Mouse (Mus musculus): Measurements from ENCODE around the gene Zfp110. TPM values are rescaled to one million over a fixed set of nuclear protein-coding genes. Genes with fewer than 3 reads are reported as not detected.
A peak's percentile ranks its signal among the peaks of the same experiment; 100 is the strongest.
"Not testable (repeated sequence)": the region's sequence is repeated elsewhere in the genome, so short reads cannot be mapped to it uniquely, and the experiment has no call there.

The Zfp110 gene
- polyA plus RNA-seq, 1 experiment from 2014 or later: 8.1 TPM

GRCm38 (mm10) chr7:12835193-12835671 is 671 bp downstream of the Zfp110 start:
- no peak for DNase-seq (ENCODE audit: low read depth, low spot score)
- ChIA-PET CTCF (no interaction called here), POLR2A (no interaction called here)
- no peak for ATAC-seq
- no peak for TF ChIP-seq CTCF (IDR thresholded peaks at IDR 0.05)
- peaks cover 4% of the 10 kb centered on the region for H3K27me3 ChIP-seq
- in situ Hi-C loops (cut with MboI; ENCODE audit: low pct_unique_long_range_greater_than_20kb): loop anchor here (25.0 kb wide), 1 partner anchor 348 kb away; the partner anchor contains the start of gene Zfp606

- no peak for DNase-seq (ENCODE audit: low read depth, low spot score)
- ATAC-seq: no peak
- POLR2A ChIA-PET: no interaction called here
- in situ Hi-C loops (cut with MboI; ENCODE audit: low pct_unique_long_range_greater_than_20kb): loop anchor here (25.0 kb wide), 1 partner anchor 348 kb away; the partner anchor contains the start of gene Zfp606
- no peak for TF ChIP-seq CTCF (IDR thresholded peaks at IDR 0.05)
- CTCF ChIA-PET: interaction anchor here (1.2 kb wide), 1 partner anchor 13 kb away, joined by 3 read pairs; no protein-coding TSS in a partner anchor
- peaks cover 4% of the 10 kb centered on the region for H3K27me3 ChIP-seq
Observed at GRCm38 (mm10) chr7:12835779-12836178, 1.2 kb downstream of the Zfp110 start.

GRCm38 (mm10) chr7:12874301-12874700 is 39.7 kb downstream of the Zfp110 start:
- DNase-seq (ENCODE audit: low read depth, low spot score): no peak
- TF ChIP-seq CTCF (IDR thresholded peaks at IDR 0.05): peak; percentile 44
- no peaks in the 10 kb centered on the region for H3K27me3 ChIP-seq
- CTCF ChIA-PET: interaction anchor here (1.7 to 3.2 kb wide), 3 partner anchors 10 to 13 kb away, joined by 4 to 11 read pairs (median 6); no protein-coding TSS in a partner anchor
- in situ Hi-C loops (cut with MboI; ENCODE audit: low pct_unique_long_range_greater_than_20kb): no loop called here
- no peak for ATAC-seq
- POLR2A ChIA-PET: interaction anchor here (0.6 kb wide), 1 partner anchor 233 kb away, joined by 3 read pairs; no protein-coding TSS in a partner anchor

- H3K27me3 ChIP-seq: no peaks in the 10 kb centered on the region
- ATAC-seq: no peak
- in situ Hi-C loops (cut with MboI; ENCODE audit: low pct_unique_long_range_greater_than_20kb): no loop called here
- POLR2A ChIA-PET: no interaction called here
- TF ChIP-seq CTCF (IDR thresholded peaks at IDR 0.05): no peak
- CTCF ChIA-PET: interaction anchor here (2.3 kb wide), 1 partner anchor 15 kb away, joined by 8 read pairs; no protein-coding TSS in a partner anchor
- no peak for DNase-seq (ENCODE audit: low read depth, low spot score)
Observed at GRCm38 (mm10) chr7:12880036-12880435, 45.5 kb downstream of the Zfp110 start.

GRCm38 (mm10) chr7:12880497-12880896 is 45.9 kb downstream of the Zfp110 start:
- CTCF ChIA-PET: not testable (repeated sequence)

GRCm38 (mm10) chr7:12880911-12881660 is 46.5 kb downstream of the Zfp110 start, which contains the start of gene Zfp128:
TSS of gene Zfp128 (plus strand) at chr7:12881177.
- ChIA-PET POLR2A (interaction anchor here (0.9 to 1.2 kb wide), 3 partner anchors 10 to 77 kb away, joined by 3 to 5 read pairs (median 3); no protein-coding TSS in a partner anchor), CTCF (no interaction called here)
- H3K27me3 ChIP-seq: no peaks in the 10 kb centered on the region
- no peak for TF ChIP-seq CTCF (IDR thresholded peaks at IDR 0.05)
- DNase-seq (ENCODE audit: low read depth, low spot score): peak; percentile 73
- in situ Hi-C loops (cut with MboI; ENCODE audit: low pct_unique_long_range_greater_than_20kb): no loop called here
- peak; percentile 100 for ATAC-seq

More at GRCm38 (mm10) chr7:12880497-12880896, 45.9 kb downstream of the Zfp110 start:
- H3K27me3 ChIP-seq; ATAC-seq; DNase-seq (ENCODE audit: low read depth, low spot score); in situ Hi-C loops (cut with MboI; ENCODE audit: low pct_unique_long_range_greater_than_20kb): not testable (repeated sequence)
- POLR2A ChIA-PET: interaction anchor here (0.9 to 1.1 kb wide), 2 partner anchors 16 to 78 kb away, joined by 3 read pairs; no protein-coding TSS in a partner anchor

- no peak for TF ChIP-seq CTCF (IDR thresholded peaks at IDR 0.05)
- no peaks in the 10 kb centered on the region for H3K27me3 ChIP-seq
- ATAC-seq (no peak), DNase-seq (ENCODE audit: low read depth, low spot score) (no peak)
- ChIA-PET POLR2A (no interaction called here), CTCF (no interaction called here)
- in situ Hi-C loops (cut with MboI; ENCODE audit: low pct_unique_long_range_greater_than_20kb): no loop called here
Observed at GRCm38 (mm10) chr7:12886563-12887266, 52.2 kb downstream of the Zfp110 start.

- in situ Hi-C loops (cut with MboI; ENCODE audit: low pct_unique_long_range_greater_than_20kb): no loop called here
- no peak for TF ChIP-seq CTCF (IDR thresholded peaks at IDR 0.05)
- no peak for DNase-seq (ENCODE audit: low read depth, low spot score)
- ATAC-seq: no peak
- ChIA-PET POLR2A (no interaction called here), CTCF (no interaction called here)
- no peaks in the 10 kb centered on the region for H3K27me3 ChIP-seq
Observed at GRCm38 (mm10) chr7:12887585-12887984, 53.0 kb downstream of the Zfp110 start.

- ChIA-PET POLR2A (interaction anchor here (1.7 kb wide), 1 partner anchor 9 kb away, joined by 5 read pairs; no protein-coding TSS in a partner anchor), CTCF (no interaction called here)
- DNase-seq (ENCODE audit: low read depth, low spot score) (no peak), ATAC-seq (no peak)
- no peak for TF ChIP-seq CTCF (IDR thresholded peaks at IDR 0.05)
- in situ Hi-C loops (cut with MboI; ENCODE audit: low pct_unique_long_range_greater_than_20kb): no loop called here
- no peaks in the 10 kb centered on the region for H3K27me3 ChIP-seq
Observed at GRCm38 (mm10) chr7:12890928-12891327, 56.4 kb downstream of the Zfp110 start.

- TF ChIP-seq CTCF (IDR thresholded peaks at IDR 0.05): no peak
- in situ Hi-C loops (cut with MboI; ENCODE audit: low pct_unique_long_range_greater_than_20kb): no loop called here
- H3K27me3 ChIP-seq: no peaks in the 10 kb centered on the region
- POLR2A ChIA-PET: interaction anchor here (1.7 kb wide), 1 partner anchor 10 kb away, joined by 5 read pairs; no protein-coding TSS in a partner anchor
- ATAC-seq (no peak), DNase-seq (ENCODE audit: low read depth, low spot score) (no peak)
- CTCF ChIA-PET: no interaction called here
Observed at GRCm38 (mm10) chr7:12891334-12891733, 56.8 kb downstream of the Zfp110 start.
